Mouse (Mus musculus) lung, adult 18-20 months (tissue): ENCODE measurements around the gene Rab32.
"Not testable (repeated sequence)": the region's sequence is repeated elsewhere in the genome, so short reads cannot be mapped to it uniquely, and the experiment has no call there.

Experiments
- DNase-seq, 2 experiments: peaks; one replicate each; pipeline ENCODE4 v3.0.0; 2022; ENCODE audit warnings: mixed read lengths in 2 of 2

Gene Rab32

GRCm38 (mm10) chr10:10557570-10558336, at the start of gene Rab32:
TSS of gene Rab32 (minus strand) at chr10:10558265.
- DNase-seq = peak; percentile 90 to 93

GRCm38 (mm10) chr10:10600771-10601170, 42.7 kb upstream of the Rab32 start:
- no peak for DNase-seq

GRCm38 (mm10) chr10:10597495-10597894, 39.4 kb upstream of the Rab32 start:
- DNase-seq = not testable (repeated sequence)

- no peak for DNase-seq
Measured at GRCm38 (mm10) chr10:10580811-10581210, 22.7 kb upstream of the Rab32 start.

- no peak for DNase-seq
Measured at GRCm38 (mm10) chr10:10579821-10580220, 21.8 kb upstream of the Rab32 start.

- no peak for DNase-seq
Measured at GRCm38 (mm10) chr10:10558337-10558711, 259 bp upstream of the Rab32 start.

- DNase-seq = peak; percentile 27 to 53
Measured at GRCm38 (mm10) chr10:10557085-10557484, 980 bp downstream of the Rab32 start.

- no peak for DNase-seq
Measured at GRCm38 (mm10) chr10:10555676-10556075, 2.4 kb downstream of the Rab32 start.

GRCm38 (mm10) chr10:10555221-10555620, 2.8 kb downstream of the Rab32 start:
- peak in 1 of 2 experiments; percentile 36 for DNase-seq

- DNase-seq = no peak
Measured at GRCm38 (mm10) chr10:10550134-10550533, 7.9 kb downstream of the Rab32 start.

GRCm38 (mm10) chr10:10546623-10547022, 11.4 kb downstream of the Rab32 start:
- no peak for DNase-seq

GRCm38 (mm10) chr10:10544955-10545354, 13.1 kb downstream of the Rab32 start:
- DNase-seq = no peak
